Mouse (Mus musculus) bone marrow, adult 2 months (tissue): Measurements from ENCODE around the gene H2afy.

ENCODE experiments used
- CTCF ChIP-seq: fragments of 200-500 bp; IDR thresholded peaks from 2 replicates; pipeline ENCODE4 v1.5.1; 2011; ENCODE audit warnings: low read length, control low read depth; ENCODE audit not compliant: control insufficient read depth, insufficient read depth
- POLR2A ChIP-seq: fragments of 200-500 bp; IDR thresholded peaks from 2 replicates; pipeline ENCODE4 v1.6.1; 2011; ENCODE audit warnings: low read depth, mild to moderate bottlenecking, control low read depth, low read length, borderline replicate concordance; ENCODE audit not compliant: control insufficient read depth

GRCm38 (mm10) chr13:56142382-56143150 lies 6.4 kb upstream of the H2afy start:
- TF ChIP-seq CTCF (no peak), POLR2A (no peak)
